Mouse (Mus musculus) MEL (cell line): Measurements from ENCODE around the gene Ar.

Experiments used
- GABPA ChIP-seq: IDR thresholded peaks from 2 replicates; pipeline ENCODE4 v1.6.1; 2012; ENCODE audit warnings: low read depth, mild to moderate bottlenecking, inconsistent platforms, low read length, improper control_type of control experiment, moderate library complexity
- NRF1 ChIP-seq: IDR thresholded peaks from 2 replicates; pipeline ENCODE4 v1.6.1; 2014; ENCODE audit warnings: low read depth, mild to moderate bottlenecking, inconsistent platforms, low read length, improper control_type of control experiment, moderate library complexity; ENCODE audit not compliant: poor library complexity, insufficient read depth, severe bottlenecking
- POLR2A ChIP-seq, 2 experiments: IDR thresholded peaks; 2 replicates each; pipeline ENCODE4 v1.6.1; 2011 to 2012; ENCODE audit warnings: low read length in 2 of 2, mild to moderate bottlenecking in 2 of 2, control low read depth in 1 of 2, improper control_type of control experiment in 1 of 2, low read depth in 1 of 2, moderate library complexity in 1 of 2; ENCODE audit not compliant: control insufficient read depth in 1 of 2, insufficient read depth in 1 of 2, poor library complexity in 1 of 2

DNA sequence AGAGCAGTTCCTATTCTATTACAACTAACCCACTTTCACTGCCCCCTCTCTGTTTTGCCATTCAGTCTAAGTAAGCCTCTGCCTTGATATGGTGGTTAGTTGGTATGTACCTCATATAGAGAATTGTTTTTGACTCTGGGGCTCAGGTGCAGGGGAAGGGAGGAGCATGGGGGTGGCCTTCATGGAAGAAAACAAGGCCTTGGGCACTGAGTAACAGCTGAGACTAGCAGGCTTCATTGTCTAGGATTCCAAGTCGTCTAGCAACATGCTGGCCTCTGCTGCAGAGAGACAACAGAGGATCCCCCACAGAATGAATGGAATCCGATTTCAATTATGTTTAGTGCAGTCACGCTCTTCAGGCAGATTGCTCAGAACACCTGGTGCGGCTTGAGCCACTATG, 152.1 kb downstream of the Ar start:
- TF ChIP-seq NRF1 (no peak), GABPA (no peak), POLR2A (IDR thresholded peaks at IDR 0.05; ENCODE audit: control insufficient read depth in 1 of 2, insufficient read depth in 1 of 2, low read depth in 1 of 2, low read length in 2 of 2, poor library complexity in 1 of 2) (no peak)
